Mouse (Mus musculus) liver, adult (tissue): ENCODE results near the gene Mex3d.

Source experiments
- GATA4 ChIP-seq: IDR thresholded peaks from 2 replicates; pipeline ENCODE4 v1.6.1; 2014; ENCODE audit warnings: mild to moderate bottlenecking, low read length; ENCODE audit not compliant: insufficient replicate concordance

Mex3d gene

DNA sequence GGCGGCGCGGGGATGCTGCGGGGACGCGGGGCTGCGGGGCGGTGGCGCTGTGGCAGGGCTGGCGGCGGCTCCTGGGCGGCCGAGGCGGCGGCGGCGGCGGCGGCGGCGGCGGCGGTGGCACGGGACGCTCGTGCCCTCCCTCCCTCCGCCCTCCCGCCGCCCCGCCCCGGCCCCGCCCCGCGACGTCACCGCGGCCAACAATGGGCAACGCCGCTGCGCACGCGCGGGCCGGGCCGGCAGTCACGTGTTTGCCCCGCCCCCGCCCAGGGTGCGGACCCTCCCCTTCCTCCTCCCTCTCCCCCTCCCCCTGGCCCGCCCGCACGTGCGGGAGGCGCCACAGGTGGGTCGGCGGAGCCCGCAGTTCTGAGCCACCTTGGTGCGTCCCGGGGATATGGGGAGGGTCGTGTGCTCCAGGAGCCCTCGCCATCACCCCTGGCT is at the start of gene Mex3d:
Mex3d (minus strand) TSS at position 138 of the 438 bp plus-strand sequence.
- TF ChIP-seq GATA4 = no peak

DNA sequence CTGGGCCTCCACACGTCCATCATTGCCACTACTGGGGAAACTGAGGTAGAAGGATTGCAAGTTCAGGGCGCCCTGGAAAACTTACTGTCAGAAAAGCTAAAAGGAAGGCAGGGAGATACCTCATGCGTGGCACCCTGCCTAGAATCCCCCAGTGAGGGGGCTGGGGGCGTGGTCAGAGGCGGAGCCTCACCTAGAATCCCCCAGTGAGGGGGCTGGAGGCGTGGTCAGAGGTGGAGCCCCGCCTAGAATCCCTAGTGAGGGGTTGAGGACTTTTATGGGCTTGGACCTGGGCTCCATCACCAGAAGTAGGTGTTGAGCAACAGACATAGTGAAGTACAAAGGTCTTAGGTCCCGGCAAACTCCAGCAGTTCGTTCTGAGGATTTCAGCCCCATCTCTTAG is 48.8 kb upstream of the Mex3d start:
- TF ChIP-seq GATA4 = no peak

DNA sequence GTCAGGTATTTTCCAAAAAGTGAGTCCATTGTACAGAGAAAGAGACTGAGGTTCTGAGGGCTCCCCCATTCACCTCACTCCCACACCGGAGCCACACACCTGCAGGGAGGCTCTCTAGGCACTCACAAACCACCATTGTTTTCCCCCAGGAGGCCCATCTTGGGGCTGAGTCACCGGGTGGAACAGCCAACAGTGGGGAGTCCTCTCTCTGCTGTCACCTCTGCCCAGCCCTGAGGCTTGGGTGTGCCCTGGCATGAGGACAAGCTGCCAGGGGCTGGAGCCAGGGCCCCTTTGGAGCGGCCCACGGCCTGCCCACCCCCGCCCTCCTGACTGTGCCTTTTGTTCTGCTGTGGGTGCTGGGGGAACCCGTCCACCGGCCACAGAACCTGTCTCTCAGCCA is 48.3 kb upstream of the Mex3d start:
- no peak for TF ChIP-seq GATA4

DNA sequence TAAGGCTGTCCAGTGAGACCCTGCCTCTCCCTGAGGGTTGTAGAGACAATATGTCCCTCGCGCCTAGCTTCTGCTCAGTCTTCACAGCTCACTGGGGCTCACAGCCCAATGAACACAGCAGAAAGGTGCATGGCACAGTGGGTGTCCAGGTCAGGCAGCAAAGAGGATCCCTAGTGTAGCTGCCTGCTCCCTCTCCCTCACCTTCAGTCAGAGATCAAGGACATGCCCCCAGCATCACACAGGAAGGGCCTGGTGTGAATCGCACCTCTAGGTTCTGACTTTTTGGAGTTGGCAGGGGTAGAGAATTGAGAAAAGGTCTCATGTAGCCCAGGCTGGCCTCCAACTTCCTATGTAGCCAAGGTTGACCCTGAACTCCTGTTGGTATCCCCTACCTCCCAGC is 47.4 kb upstream of the Mex3d start:
- no peak for TF ChIP-seq GATA4

DNA sequence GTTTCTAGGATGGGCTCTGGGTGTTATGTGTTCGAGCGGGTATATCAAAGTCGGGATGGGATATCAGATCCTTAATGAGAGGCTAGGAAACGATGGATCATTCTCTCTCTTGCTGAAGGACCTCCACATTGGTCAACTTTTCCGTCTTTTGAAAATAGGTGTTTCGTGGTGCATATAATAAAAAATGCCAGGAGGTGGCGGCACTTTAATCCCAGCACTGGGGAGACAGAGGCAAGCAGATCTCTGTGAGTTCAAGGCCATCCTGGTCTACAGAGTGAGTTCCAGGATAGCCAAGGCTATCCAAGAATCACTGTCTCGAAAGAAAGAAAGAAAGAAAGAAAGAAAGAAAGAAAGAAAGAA is 46.8 kb upstream of the Mex3d start:
- no peak for TF ChIP-seq GATA4

DNA sequence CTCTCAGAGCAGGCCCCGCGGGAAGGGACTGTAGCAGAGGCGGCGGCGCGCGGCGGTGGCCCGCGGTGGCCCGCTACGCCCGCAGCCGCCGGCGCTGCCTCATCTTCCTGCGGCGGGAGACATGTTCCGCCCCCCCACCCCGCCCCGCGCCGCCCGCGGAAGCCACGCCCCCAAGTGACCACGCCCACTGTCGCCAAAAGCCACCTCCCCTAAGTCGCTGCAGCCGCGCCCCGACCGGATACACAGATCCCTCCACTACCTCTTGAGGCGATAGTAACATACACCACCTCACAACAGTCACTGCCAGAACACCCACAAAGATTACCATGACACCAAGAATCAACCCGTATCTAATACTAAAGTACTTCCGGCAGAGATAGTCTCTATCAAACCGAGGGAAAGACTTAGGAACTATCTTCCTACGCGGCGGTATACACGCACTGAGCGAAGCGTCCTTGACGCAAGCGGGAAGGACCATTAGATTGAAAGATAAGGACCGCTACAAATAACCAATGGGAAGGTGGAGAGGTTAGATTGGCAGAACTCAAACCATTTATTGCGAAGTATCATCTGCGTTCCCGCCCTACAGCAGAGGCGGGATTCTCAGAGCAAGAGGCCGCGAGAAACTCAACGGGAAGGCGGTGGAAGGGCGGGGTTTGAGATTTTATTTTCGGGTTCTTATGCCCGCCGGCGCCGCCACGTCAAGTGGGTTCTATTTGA is 46.2 kb upstream of the Mex3d start, which contains the start of gene Tcf3:
Tcf3 (minus strand) TSS at position 135 of the 720 bp plus-strand sequence.
- TF ChIP-seq GATA4 = peak; percentile 99

DNA sequence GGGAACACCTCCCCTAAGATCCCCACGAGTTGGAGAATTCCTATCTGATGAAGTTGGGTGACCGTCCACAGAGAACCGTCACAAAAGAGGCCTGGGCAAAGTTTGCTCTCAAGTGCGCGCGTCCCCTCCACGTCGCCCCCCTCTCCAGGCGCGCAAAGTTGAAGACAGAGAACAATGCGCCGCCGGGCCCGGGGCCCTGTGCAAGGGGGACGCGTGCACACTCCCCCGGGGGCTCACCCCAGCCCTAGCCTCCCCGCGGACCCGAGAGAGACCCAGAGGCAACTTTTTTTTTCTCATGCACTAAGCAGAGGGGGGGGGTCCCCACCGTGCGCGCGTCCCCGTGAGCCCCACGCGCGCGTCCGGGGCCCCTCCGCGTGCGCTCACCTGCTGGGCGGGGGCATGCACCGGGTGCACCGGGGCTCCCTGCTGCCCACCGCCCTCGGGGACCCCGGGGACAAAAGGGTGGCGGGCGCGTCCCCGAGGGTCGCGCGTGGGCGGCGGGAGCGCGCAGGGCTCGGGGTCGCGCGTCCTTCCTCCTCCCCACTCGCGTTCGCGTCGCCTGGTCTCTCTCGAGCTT is 45.6 kb upstream of the Mex3d start:
- TF ChIP-seq GATA4 = no peak

DNA sequence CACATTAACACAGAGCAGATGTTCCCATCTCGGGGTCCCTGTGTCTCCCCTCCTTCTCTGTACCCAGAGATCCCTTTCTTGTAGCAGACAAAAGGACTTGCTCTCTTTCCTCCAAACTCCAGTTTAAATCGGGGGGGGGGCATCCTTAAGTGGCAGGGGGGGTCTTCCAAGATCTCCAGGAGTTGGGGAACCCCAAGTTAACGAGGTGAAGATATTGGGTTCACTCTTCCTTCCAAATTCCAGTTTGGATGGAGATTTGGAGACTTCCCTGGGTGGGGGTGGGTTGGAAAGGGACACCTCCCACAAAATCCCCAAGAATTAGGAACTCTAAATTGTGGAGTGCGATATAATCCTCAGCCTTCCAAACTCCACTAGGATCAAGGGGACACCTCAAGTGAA is 44.9 kb upstream of the Mex3d start:
- no peak for TF ChIP-seq GATA4

DNA sequence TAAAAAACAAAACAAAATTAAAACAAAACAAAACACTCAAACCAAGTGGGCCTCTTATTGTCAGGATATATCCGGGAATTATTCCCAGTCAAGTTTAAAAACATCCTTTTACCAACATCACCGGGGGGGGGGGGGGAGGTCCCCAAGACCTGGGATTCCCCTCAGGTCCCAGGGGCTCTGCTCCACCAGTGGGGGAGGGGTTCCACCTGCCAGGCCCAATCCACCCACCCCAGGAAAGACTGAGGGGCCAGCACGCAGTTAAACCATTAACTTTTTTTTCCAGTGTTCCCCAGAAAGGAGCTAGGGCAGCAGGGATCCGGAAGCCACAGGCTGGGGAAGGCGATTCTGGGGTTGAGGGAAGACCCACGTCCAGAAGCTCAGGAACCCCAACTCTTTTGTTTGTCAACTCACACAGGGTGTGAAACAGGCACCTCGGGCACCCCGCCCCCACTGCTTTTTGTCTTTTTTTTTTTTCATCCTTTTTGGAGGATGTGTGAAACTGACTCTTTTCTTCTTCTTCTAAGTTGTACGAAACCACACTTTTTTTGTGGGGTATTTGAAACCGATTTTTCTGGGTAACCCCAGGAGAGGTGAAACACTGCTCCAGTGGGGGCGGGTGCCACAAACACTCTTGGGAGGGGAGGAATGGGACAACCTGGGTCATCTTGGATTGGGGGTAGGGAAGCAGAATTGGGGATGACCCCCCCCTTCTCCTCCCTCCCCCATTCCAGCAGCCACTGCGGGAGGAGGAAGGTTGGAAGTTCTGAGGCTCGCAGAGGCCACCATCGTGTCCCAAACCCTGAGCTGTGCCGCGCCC is 44.3 kb upstream of the Mex3d start:
- no peak for TF ChIP-seq GATA4

DNA sequence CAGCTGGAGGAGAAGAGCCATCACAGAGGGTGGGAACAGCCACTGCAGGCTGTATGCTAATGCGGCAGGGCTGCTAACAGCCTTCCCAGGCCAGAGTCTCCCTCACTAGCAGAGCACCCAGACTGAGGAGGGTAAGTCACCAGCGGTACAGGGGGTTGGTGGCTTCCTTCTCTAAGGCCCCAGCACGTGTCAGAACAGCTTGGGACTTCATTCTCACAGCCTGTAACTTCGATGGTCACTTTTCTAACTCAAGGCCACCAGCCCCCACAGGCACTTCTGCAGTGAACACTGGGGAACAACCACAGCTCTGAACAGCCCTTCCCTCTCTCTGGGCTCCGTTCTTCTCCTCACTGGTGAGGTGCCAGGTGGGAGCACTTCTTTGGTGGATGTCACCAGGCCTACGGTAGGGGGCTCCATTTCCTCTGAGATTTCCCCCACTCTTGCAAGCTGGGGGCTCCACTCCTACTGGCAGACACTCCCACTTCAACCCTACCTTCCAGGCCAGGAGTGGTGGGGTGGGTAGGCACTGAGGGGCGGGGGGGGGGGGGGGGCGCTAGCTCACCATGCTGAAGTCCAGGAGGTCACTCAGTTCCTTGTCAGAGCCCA is 43.0 kb upstream of the Mex3d start:
- no peak for TF ChIP-seq GATA4

DNA sequence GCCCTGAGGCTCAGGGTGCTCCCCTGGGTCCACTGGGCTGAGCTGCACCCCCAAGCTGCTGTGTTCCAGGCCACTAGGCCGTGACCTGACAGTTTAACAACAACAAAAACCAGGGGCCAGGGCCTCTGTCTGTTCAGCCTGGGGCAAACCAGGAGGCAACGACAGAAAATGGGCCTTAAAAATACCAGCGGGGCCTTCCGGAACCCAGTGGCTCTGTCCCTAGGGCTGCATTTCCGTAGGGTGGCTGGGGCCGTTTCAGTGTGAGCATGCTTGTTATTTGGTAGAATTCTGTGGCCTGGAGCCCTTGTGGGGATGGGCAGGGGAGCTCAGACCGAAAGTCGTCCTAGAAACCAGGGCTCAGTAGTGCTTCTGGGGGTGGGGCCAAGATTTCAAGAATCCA is 42.3 kb upstream of the Mex3d start:
- TF ChIP-seq GATA4 = no peak

DNA sequence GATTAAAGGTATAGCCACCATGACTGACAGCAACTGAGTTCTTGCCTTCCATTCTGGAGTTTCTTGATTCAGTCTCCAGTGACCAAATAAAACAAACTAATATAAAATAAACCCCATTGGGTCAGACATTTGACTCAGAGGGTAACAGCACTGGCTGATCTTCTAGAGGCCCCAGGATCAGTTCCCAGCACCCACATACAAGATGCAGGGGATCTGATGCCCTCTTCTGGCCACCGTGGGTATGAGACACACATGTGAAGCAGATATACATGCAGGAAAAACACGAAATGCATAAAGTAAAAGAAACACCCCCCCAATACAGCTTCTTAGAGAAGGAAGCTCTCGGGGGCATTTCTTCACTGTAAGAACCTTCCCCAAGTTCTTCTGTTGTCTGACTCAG is 37.6 kb upstream of the Mex3d start:
- no peak for TF ChIP-seq GATA4

DNA sequence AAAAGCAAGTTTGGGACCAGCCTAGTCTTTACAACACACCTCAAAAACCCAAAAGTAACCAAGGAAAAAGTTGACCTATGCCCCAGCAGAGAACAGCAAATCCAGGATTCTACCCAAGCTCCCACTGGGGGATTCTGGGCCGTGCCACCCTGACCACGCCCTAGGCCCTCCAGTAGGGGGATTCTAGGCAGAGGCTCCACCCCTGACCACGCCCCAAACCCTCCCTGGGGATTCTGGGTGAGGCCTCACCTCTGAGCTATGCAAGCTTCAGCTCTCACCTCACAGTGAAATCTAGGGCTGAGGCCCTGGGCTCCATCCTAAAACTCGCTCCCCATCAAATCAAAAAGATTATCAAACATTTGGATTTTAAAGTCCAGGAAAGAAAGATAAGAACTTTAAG is 36.1 kb upstream of the Mex3d start:
- no peak for TF ChIP-seq GATA4

DNA sequence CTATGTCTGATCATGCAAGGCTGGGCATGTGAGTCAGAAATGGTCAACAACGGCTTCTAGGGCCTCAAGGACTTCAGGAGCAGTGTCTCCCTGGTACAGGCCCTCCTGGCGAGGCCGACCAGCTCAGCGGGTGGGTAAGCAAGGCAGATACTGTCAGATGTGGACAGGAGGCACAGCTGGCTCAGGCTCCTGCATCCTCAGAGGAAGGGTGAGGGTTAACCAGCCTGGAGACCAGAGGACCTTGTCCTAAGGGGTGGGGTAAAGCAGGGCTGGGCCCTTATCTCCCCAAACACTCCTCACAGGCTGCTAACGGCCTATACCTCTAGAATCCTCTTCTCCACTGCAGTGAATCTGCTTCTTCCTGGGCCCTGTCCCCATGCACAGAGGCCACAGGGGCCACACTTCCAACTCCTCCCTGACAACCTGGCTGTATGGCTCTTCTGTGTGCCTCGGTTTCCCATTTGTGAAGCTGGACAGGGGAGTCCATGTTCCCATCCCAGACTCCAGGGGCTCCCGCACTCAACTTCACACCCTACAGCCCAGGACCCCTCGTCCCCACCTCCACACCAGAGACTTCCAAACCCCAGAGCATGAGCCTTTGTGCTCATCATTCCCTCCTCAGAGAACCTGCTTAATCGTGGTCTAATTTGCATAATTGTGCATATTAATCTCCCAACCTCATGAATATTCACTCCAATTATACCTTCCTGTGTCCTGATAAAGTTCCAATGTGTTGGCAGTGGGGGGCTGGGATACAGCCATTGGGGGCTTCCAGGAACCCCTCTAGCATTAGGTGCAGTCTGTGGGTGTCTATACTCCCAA is 34.4 kb upstream of the Mex3d start:
- TF ChIP-seq GATA4 = no peak

DNA sequence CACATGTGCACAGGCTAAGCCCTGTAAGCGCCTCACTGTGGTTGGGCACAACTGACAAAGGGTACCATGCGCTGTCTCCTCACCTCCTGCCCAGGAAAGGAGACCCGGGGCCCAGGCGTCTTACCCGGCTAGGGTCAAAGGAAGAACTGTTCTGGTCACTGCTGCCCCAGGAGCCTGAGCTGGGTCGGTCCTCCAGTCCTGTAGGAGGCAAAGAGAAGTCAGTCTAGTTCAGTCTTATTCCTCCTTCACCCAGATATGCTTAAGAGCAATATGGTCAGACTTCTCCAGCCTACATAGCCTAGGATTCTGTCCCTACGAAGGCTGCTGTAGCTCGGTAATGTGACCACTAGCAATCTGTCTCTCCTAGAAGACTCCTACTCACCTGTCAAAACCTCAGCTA is 33.7 kb upstream of the Mex3d start:
- TF ChIP-seq GATA4 = no peak
